Mouse (Mus musculus) gonadal fat pad, adult 2 months (tissue): ENCODE results near the gene Erbin. TPM values are rescaled to one million over a fixed set of nuclear protein-coding genes. Genes with fewer than 3 reads are reported as not detected.

Source experiments
- DNase-seq: peaks from one replicate; pipeline ENCODE4 v3.0.0-alpha.2; 2012; ENCODE audit warnings: low read depth
- polyA plus RNA-seq: library from polyadenylated mRNA; depleted of rRNA; stranded (reverse); fragments of >200 nt; gene quantifications from 2 replicates; pipeline ENCODE4 v1.2.3, GENCODE M21; 2012; rRNA removed

Gene Erbin
- 13.4 and 15.2 TPM in 2 replicates for polyA plus RNA-seq

GRCm38 (mm10) chr13:103920261-103920932 lies at the start of gene Erbin:
Gene Erbin, minus strand, starts transcription at chr13:103920514.
- no peak for DNase-seq

DNA sequence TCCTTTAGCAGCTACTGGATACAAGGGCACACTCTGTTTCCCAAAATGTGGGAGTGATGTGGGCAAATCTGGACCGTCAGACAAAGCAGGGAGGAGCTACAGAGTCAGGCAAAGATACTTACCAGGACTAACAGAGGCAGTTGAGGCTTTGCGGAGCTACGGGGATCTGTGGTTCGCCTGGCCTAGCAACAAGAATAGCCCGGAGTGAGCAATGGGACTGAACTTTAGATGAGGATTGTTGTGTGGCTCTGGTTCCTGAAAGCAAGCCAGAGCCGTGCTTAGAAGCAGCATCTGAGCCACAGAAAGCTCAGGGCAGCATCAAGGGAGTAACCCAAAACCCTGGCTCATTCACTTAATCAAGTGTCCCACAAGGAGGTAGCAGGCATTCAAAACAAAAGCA lies 49.6 kb upstream of the Erbin start:
- no peak for DNase-seq

DNA sequence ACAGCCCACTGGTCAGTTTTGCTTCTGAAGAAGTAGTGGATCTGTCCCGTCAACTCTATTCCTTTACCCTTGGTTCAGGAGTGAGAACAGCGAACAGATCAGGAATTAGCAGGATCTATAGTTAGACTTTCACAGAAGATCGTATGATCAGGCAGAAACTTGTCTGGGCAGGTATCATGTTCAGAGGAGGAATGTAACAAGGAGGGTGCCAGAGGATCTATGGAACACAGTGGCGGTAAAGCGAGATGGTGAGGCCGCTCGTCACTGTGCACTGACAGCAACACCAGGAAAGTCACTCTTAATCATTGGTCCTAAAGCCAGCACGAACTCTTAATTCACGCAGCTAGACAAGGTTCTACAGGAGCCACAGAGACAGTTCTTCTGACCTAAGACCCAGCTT lies 47.7 kb upstream of the Erbin start:
- DNase-seq = no peak

GRCm38 (mm10) chr13:103966696-103967215 lies 46.4 kb upstream of the Erbin start:
- no peak for DNase-seq

- DNase-seq = no peak
Observed at GRCm38 (mm10) chr13:103965187-103965586, 44.9 kb upstream of the Erbin start.

GRCm38 (mm10) chr13:103963094-103963493 lies 42.8 kb upstream of the Erbin start:
- no peak for DNase-seq

DNA sequence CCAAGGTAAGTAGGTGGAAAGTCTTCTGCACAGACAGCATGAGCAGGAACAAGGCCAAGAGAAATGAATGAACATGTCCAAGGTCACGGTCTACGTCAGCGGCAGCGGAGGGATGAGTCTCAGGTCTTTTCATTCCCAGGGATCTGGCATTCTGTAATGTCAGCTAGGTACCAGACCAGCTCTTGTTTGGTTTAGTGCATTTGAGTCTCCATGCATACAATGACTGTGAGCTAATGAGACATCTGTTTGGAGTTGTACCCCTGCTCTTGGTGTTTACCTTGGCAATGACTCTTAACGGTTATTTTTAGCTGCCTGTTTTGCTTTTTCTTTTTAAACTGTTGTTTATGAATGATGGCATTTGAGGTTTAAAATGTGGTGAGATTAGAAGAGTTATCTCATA lies 39.5 kb upstream of the Erbin start:
- DNase-seq = no peak

DNA sequence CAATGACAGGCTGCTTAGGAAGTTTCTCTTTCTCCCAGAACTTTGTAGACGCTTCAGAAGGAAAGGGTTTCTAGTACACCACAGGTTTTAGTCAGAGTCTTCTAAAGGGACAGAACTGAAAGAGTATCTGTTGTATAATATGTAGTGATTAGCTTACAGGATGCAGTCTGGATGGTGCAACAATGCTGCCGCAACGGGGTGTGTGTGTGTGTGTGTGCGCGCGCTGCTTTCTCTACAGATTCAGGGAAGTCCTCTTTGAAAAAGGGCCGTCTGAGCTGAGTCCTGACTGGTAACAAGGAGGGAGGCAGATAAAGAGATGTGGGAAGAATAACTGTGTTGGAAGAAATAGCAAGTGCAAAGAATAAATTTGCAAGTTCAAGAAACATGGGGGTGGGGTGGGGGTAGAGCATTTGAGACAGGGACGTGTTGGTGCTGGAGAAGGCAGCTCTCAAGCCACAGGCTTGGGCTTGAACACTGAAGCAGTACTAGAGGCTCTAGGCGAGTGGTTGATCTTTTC lies 38.4 kb upstream of the Erbin start:
- DNase-seq = no peak

- DNase-seq = no peak
Observed at GRCm38 (mm10) chr13:103957175-103957940, 37.0 kb upstream of the Erbin start.

- no peak for DNase-seq
Observed at GRCm38 (mm10) chr13:103955652-103956051, 35.3 kb upstream of the Erbin start.

DNA sequence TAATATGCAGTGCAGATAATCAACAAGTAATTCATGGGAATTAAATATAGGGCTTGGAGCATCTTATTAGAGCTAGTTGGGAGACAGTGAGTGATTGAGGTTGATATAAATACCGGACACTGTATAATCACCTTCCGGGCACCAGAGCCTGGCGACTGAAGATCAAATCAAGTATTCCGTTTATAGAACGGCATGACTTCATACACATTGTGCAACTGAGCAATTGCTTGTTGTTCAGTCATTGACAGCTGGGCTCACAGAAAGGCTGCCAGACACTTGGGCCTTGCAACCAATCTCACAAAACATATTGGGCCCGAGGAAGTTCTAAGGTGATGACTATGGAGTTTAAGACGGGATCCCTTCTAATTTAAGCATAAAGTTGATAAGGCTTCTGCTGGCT lies 31.1 kb upstream of the Erbin start:
- no peak for DNase-seq

- DNase-seq = no peak
Observed at GRCm38 (mm10) chr13:103940796-103941195, 20.5 kb upstream of the Erbin start.

DNA sequence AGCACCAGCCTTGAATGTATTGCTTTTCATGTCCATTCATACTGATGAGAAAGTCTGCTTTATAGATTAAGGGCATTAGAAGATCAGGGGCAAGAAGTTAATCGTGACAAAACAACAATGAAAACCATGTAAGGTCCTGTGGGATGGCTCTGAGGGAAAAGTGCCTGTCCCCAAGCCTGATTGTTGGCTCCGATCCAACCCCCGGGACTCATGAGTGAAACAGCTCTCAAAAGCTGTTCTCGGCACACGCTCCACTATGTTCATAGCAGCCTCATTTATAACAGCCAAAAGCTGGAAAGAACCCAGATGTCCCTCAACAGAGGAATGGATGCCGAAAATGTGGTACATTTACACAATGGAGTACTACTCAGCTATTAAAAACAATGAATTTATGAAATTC lies 4.3 kb upstream of the Erbin start:
- no peak for DNase-seq

- no peak for DNase-seq
Observed at GRCm38 (mm10) chr13:103923402-103924065, 3.2 kb upstream of the Erbin start.

GRCm38 (mm10) chr13:103921831-103922380 lies 1.6 kb upstream of the Erbin start:
- no peak for DNase-seq

DNA sequence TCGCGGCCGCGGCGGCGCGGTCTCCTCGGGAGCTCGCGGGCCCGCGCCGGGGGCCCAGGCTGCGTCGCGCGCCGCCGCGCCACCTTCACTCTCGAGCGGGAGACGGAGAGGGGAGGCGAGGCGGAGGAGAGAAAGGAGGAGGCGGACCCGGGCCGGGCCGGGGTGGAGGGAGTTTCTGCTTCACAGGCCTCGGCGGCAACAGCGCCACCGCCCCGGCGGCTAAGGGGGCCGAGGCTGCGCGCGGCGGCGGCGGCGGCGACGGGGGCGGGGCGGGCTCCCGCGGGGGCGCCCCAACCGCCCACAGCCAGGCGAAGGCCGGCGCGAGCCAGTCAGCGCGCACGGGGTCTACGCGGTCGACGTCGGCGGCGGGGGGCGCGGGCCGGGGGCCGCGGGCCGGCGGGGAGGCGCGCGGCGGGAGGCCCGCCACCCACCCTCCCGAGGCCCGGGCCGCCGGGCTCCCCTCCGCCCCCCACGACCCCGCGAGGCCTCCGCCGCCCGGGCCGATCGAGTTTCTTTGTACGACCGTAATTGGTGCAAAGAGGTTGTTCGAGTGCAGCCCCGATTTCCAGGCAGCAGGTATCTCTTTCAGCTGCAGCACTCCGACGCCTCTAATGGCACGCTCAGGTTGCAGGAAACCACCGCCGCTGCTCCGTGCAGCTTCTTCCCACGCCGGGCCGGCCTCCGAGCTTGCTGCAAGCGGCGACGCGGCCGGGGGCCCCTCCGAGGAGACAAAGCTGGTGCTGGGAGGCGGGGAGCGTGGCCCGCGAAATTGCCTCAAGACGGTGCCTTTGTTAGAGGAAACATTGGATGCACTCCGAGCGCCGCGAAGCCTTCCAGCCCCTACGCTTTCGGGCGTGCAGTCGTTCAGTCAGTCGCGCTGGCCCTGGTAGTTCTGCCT lies 868 bp upstream of the Erbin start:
- DNase-seq = no peak

DNA sequence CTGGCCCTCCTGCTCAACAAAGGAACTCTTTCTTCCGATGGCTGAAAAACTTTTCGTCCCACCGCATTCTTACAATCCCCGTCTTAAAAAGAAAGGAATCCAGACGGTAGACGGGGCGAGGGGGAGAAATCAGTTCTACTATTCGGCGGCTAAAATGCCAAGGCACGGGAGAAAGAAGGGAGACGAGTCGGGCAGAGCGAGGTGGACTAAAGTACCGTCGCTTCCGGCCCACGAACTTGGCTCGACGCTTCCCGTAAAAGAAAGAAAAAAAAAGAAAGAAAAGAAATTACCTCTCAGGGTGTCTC lies 406 bp downstream of the Erbin start:
- DNase-seq = no peak

GRCm38 (mm10) chr13:103919234-103919955 lies 919 bp downstream of the Erbin start:
- no peak for DNase-seq

DNA sequence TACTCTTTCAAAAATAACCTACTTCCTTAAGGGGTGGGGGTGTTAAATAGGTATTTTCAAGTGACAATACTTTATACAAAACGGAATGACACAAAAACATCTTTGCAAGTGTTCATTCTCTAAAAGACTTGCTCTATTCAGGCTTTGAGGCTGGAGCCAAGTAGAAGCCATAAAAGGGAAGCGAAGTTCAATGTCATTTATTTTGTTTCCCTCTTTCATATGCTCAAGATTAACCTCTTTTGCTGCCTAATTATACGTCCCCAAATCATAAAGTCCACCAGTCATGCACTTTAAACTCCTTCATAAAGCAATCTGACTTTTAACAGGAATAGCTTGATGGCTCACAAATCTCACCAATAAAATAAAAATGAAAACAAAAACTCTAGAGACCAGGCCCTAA lies 1.9 kb downstream of the Erbin start:
- no peak for DNase-seq

DNA sequence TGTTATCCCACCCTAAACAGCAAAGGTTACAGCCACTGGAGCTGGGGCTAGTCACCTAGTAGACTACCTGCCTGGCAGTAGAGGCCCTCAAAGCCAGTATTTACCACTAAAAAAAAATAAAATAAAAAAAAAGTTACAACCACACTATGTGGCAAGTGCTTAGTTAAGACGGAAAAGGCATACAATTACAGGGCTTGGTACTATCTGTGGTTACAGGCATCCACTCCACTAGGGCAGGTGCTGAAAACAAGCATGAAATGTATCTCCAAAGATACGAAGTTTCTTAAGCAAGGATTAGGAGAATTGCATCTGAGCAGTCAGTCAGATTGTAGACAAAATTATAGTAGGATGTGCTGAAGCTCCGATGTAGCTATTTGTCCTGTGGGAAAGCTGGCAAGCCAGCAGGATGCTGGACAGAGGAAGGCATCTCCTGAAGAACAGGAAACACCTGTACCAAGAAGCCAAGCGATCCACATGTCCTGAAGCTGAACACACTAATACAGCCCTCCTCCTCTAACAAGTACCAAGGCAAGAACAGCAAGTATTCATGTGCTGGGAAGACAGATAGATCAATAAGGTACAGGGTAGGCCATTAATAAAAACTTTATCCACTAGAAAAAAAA lies 6.1 kb downstream of the Erbin start:
- no peak for DNase-seq
